Mouse (Mus musculus): ENCODE data around the gene Mafg. TPM values are rescaled to one million over a fixed set of nuclear protein-coding genes. Genes with fewer than 3 reads are reported as not detected.

The Mafg gene
- polyA plus RNA-seq, 1 experiment from 2014 or later: 26.9 TPM

DNA sequence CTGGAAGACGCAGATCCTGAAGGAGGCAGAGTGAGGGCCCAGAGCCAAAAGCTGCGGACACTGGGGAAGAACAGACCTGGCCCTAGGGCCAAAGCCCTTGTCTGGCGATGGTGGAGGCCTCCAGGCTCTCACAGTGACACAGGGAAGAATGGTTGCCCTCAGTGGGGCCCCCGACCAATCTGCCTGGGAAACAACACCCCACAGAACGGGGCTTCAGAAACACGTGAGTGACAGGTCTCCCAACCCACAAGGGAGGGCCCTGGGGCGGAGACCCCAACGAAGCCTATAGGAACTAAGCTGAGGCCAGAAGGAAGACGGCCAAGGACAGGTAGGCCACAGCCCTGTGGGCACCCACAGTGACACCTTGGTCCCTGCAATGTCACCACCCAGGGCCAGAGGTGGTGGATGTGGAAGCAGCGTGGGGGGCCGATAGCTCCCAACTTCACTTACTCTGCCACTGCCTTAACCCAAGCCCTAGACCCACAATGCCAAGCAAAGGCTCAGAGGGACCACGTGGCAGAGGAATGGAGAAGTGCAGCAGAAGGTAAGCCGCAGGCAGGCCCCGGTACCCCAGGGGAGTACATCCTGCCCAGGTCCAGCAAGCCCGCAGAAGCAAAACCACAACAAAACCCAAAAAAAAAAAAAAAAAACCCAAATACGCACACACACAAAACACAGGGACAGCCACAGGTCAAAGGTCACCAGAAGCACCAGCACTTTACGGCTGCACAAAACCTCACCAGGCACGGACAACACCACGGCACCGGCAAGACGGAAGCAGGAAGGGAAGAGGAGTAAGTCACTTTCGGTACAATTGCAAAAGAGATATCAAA is 5.7 kb downstream of the Mafg start:
- peaks cover 13% of the 10 kb centered on the region for H3K36me3 ChIP-seq
- peaks cover 51% of the 10 kb centered on the region for H3K4me1 ChIP-seq (replicated peaks)
- no peaks in the 10 kb centered on the region for H3K9me3 ChIP-seq
- H3K27me3 ChIP-seq (replicated peaks): no peaks in the 10 kb centered on the region
- no peak for ATAC-seq
- WGBS: 72% methylated on average over 22 of the region's 22 CpGs
- no peak overlapping the region; the same call in 1 of the 2 replicates for H3K9ac ChIP-seq
- no peak overlapping the region for H3K27ac ChIP-seq
- no peak overlapping the region for H3K4me2 ChIP-seq (replicated peaks)
- H3K4me3 ChIP-seq (replicated peaks): no peak overlapping the region

DNA sequence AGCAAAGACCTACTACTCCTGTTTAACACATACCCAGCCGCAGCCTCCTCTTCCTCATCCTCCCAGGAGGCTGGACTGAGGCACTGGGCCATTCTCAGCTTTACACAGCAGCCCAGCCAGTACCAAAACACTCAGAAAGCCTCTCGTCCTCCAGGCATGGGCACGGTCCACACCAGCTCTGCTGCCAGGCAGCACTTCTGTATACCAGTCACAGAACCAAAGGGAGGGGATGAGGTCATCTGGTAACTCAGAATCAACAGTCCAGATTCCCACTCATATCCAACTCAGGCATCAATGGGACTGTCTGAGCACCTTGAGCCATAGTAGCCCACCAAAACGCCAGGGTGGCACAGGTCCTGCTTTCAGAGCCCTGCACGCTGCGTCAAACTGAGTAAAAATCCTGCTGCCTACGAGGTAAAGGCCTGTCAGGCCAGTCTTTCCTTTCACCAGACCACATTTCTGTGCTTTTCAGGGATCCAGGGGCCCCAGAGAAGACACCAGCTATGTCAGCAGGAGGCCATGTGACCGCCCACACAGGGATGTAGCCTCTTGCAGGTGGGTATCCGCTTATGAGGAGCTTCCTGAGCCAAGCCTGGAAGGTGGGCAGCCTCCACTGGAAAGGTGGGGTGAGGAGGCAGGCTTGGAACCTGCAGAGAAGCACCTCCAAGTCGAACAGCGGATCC is 6.5 kb downstream of the Mafg start:
- Histone ChIP-seq H3K27ac (no peak overlapping the region), H3K4me1 (replicated peaks) (peaks cover 45% of the 10 kb centered on the region), H3K9me3 (no peaks in the 10 kb centered on the region), H3K36me3 (peaks cover 13% of the 10 kb centered on the region), H3K9ac (no peak overlapping the region; the same call in 1 of the 2 replicates), H3K4me3 (replicated peaks) (no peak overlapping the region), H3K27me3 (replicated peaks) (no peaks in the 10 kb centered on the region), H3K4me2 (replicated peaks) (no peak overlapping the region)
- ATAC-seq: no peak
- 91% methylated on average over 11 of the region's 11 CpGs for WGBS

DNA sequence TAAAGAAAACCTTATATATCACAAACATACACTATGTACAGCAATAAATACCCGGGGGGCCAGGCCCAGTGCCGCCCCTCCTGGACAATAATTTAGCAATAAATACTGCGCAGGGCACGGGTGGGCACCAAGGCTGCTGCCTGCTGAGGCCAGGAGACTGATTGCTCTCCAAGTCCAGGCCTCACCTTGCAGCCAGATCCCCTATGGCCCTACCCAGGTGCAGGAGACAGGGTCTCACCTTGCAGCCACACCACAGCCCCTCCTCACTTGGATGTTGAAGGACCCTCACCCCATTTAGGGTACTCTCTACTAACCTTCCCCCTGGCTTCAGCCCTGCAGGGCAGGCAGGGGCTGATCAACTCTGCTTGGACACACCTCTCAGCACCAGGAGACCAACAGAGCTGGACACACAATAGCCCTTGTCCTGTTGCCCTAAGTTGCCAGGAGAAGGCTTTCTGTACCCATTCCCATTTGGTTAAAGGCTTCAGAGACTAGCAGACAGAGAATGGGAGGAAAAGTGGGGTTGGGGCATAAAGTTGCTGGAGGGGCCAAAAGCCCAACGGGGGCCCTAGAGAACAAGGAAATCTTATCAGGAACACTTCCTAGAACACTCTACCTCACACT is 8.1 kb downstream of the Mafg start, which contains the start of gene Sirt7:
Sirt7 (minus strand) TSS at position 89 of the 624 bp plus-strand sequence.
- peak within 1 kb of the TSS; percentile 78 for H3K9ac ChIP-seq
- peak within 1 kb of the TSS; percentile 93 for H3K4me2 ChIP-seq (replicated peaks)
- no peaks in the 10 kb centered on the region for H3K9me3 ChIP-seq
- peak; percentile 27 for ATAC-seq
- 14% methylated on average over 5 of the region's 5 CpGs for WGBS
- peak within 1 kb of the TSS; percentile 85 for H3K27ac ChIP-seq
- H3K4me3 ChIP-seq (replicated peaks): peak within 1 kb of the TSS; percentile 93
- H3K36me3 ChIP-seq: peaks cover 17% of the 10 kb centered on the region
- H3K27me3 ChIP-seq (replicated peaks): no peaks in the 10 kb centered on the region
- H3K4me1 ChIP-seq (replicated peaks): peaks cover 31% of the 10 kb centered on the region

DNA sequence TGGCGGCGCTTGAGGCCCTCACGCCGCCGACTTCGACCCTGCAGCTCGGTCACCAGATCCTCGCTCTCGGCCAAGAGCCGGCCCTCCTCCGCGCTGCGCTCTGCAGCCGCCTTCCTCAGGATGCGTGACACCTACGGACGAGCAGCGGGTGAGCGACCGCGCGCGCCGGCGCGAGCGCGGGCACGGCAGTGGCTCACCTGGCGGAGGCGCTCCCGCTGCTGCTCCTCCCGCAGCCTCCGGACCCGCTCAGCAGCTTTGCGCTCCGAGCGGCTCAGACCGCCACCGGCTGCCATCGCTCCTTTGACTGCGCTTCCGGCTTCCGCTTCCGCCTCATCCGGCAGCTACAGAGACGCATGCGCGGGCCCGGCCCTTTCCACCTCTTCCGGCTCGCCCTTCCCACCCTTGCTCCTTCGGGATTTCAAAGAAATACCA is 8.7 kb downstream of the Mafg start:
- H3K36me3 ChIP-seq: peaks cover 22% of the 10 kb centered on the region
- peak overlapping the region; percentile 93 for H3K4me3 ChIP-seq (replicated peaks)
- no peaks in the 10 kb centered on the region for H3K27me3 ChIP-seq (replicated peaks)
- H3K9me3 ChIP-seq: no peaks in the 10 kb centered on the region
- peak overlapping the region; percentile 78 for H3K9ac ChIP-seq
- H3K4me2 ChIP-seq (replicated peaks): peak overlapping the region; percentile 93
- H3K27ac ChIP-seq: peak overlapping the region; percentile 85
- peaks cover 25% of the 10 kb centered on the region for H3K4me1 ChIP-seq (replicated peaks)
- peak; percentile 85 for ATAC-seq
- WGBS: under 1% methylated on average over 53 of the region's 53 CpGs

DNA sequence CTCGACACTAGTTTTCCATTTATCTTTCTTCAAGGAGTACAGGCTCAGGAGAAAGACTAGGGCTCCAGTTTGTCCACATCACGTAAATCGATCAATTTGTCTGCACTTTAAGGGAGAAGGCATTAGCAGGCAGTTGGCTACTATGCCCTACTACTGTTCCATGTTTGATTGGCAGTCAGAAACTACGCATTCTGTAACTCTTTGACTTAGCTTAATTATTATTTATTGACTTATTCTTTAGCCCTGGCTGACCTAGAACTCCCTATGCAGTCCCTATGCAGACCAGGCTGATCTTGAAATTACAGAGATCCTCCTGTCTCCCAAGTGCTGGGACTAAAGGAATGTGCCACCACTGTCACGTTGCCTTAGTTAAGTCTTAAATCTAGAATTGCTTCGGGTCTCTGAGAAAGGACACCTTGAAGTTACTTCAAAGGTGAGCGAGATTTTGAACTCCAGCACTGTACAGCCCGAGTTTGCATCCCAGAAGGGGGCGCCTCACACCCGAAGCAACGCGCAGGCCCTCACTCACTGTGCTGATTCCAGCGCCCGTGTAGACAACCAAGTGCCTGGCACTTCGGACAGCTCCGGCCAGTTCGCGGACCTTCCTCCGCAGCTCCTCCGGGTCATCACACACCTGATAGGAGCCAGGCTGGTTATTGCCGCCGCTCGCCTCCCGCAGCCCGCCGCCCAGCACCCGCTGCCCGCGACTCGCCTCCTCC is 9.3 kb downstream of the Mafg start:
- Histone ChIP-seq H3K4me3 (replicated peaks) (peak overlapping the region; percentile 93), H3K4me2 (replicated peaks) (peak overlapping the region; percentile 93), H3K9ac (peak overlapping the region; percentile 78), H3K27ac (peak overlapping the region; percentile 85), H3K27me3 (replicated peaks) (no peaks in the 10 kb centered on the region), H3K36me3 (peaks cover 19% of the 10 kb centered on the region), H3K4me1 (replicated peaks) (peaks cover 20% of the 10 kb centered on the region), H3K9me3 (no peaks in the 10 kb centered on the region)
- 12% methylated on average over 30 of the region's 30 CpGs for WGBS
- peak; percentile 82 for ATAC-seq

DNA sequence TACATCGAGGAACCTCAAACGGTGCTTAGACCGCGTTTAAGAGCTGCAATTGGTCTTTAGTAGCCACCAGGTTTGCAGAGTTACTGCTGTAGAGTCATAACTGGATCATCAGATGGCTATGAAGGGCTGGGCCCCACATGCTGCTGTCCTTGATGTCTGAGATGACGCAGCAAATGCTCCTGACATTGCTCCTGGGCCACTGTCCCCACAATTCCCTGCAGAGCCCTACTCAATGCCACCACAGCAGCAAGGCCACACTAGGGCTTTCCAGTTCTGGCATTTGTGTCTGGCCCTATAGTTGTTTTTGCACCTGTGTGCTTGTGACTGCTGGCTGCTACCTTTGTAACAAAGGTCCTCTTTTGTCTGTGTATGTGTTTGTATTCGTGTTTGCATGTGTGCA is 10.6 kb downstream of the Mafg start:
- Histone ChIP-seq H3K4me3 (replicated peaks) (no peak overlapping the region), H3K4me2 (replicated peaks) (no peak overlapping the region), H3K27ac (no peak overlapping the region), H3K36me3 (peaks cover 20% of the 10 kb centered on the region), H3K27me3 (replicated peaks) (no peaks in the 10 kb centered on the region), H3K4me1 (replicated peaks) (peaks cover 16% of the 10 kb centered on the region), H3K9ac (no peak overlapping the region), H3K9me3 (no peaks in the 10 kb centered on the region)
- no peak for ATAC-seq
- 89% methylated on average over 6 of the region's 6 CpGs for WGBS

DNA sequence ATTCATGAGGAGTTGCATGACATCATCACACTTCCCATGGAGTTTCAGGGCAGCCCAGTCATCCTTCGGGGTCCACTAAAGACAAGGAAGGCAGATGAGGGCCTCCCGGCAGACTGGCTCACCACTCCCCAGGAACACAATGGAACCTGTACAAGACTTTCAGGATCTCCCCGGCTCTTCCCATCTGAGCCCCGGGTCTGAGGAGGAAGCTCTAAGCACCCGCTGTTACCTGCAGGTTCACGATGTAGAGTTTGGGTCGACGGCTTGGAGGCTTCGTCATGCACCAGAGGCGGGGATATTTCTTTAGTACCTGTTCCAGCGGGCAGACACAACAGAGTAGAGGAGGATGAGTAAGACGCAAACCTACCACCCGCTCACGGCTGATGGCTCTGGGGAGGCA is 13.2 kb downstream of the Mafg start:
- H3K4me3 ChIP-seq (replicated peaks): no peak overlapping the region
- H3K27me3 ChIP-seq (replicated peaks): no peaks in the 10 kb centered on the region
- H3K9me3 ChIP-seq: no peaks in the 10 kb centered on the region
- no peak overlapping the region for H3K9ac ChIP-seq
- H3K27ac ChIP-seq: no peak overlapping the region
- H3K4me2 ChIP-seq (replicated peaks): no peak overlapping the region
- WGBS: 94% methylated on average over 14 of the region's 14 CpGs
- H3K36me3 ChIP-seq: peaks cover 16% of the 10 kb centered on the region
- no peak for ATAC-seq
- peaks cover 18% of the 10 kb centered on the region for H3K4me1 ChIP-seq (replicated peaks)

DNA sequence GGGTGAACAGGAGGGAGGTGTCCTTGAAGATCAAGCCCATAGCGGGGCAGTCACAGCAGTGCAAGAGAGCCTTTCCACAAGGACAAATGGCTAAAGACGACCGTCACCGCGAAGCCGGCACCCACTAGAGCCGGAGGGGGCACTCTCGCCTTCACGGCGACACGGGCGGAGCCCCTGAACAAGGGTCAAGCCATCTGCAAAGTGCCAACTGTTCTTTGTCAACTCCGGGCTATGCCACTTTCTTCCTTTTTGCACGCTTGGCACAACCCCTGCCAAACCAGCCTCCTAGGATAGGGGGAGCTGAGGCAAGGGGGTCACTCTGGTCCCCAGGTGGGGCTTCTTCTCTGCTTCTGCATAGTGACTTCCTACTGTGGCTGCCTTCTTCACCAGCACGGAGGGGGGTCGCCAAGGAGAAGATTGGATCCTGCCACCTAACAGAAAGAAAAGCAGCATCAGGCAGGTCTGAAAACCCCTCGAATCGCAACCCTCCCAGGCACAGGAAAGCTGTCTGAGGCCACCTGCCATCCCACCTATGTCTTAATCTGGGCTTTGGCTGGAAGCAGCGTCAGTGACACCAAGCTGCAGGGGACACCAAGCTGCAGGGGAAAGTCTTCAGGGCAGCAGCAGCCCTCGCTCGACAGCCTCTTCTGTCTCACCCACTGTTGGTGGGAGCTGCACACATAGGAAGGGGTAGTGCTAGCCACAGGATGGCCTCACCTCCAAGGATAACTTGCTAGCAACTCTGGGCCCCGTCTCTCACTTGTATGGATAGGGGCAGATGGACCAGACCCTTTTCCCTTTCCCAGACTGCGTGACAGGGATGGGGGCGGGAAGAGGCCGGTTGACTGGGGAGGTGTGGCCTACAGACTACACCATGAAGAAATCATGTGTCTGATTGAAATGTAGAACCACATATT is 14.5 kb downstream of the Mafg start:
- Histone ChIP-seq H3K4me3 (replicated peaks) (no peak overlapping the region), H3K9ac (no peak overlapping the region), H3K9me3 (no peaks in the 10 kb centered on the region), H3K36me3 (peaks cover 17% of the 10 kb centered on the region), H3K27me3 (replicated peaks) (no peaks in the 10 kb centered on the region), H3K27ac (peak overlapping the region; percentile 66; the same call in 1 of the 2 replicates), H3K4me2 (replicated peaks) (no peak overlapping the region), H3K4me1 (replicated peaks) (peaks cover 14% of the 10 kb centered on the region)
- 90% methylated on average over 25 of the region's 25 CpGs for WGBS
- ATAC-seq: no peak

DNA sequence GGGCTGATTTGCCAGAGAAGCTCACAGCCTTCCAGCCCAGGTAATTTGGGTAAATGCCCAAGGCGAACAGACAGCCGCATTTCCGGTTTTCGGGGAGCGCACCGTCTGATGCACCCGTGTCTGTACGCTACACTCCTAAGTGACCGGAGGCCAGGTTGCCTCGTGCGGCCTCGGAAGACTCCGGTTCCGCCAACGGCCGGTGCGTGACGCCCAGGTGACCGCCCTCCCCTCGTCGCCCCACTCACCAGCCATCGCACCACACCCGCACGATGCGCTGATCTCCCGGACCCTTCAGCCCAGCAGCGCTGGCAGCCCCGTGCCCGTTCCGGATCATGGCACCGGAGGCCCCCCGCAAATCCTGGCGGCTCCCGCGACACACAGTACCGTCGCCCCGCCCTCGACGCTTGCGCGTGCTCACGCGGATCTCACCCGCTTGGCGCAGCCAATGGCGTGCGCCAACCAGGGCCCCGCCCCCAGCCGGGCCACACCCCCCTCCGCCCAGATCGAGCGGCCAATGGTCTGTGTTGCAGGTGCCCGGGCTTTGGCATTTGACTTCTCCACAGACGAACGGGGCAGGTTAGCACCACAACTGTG is 15.8 kb downstream of the Mafg start, which contains the start of gene Pcyt2:
Pcyt2 (minus strand) TSS at position 418 of the 594 bp plus-strand sequence.
- Histone ChIP-seq H3K9me3 (no peaks in the 10 kb centered on the region), H3K36me3 (peaks cover 29% of the 10 kb centered on the region), H3K27ac (peak within 1 kb of the TSS; percentile 87), H3K4me2 (replicated peaks) (peak within 1 kb of the TSS; percentile 74), H3K4me3 (replicated peaks) (peak within 1 kb of the TSS; percentile 82), H3K27me3 (replicated peaks) (no peaks in the 10 kb centered on the region), H3K9ac (peak within 1 kb of the TSS; percentile 79), H3K4me1 (replicated peaks) (peaks cover 11% of the 10 kb centered on the region)
- WGBS: under 1% methylated on average over 56 of the region's 56 CpGs
- ATAC-seq: peak; percentile 97

DNA sequence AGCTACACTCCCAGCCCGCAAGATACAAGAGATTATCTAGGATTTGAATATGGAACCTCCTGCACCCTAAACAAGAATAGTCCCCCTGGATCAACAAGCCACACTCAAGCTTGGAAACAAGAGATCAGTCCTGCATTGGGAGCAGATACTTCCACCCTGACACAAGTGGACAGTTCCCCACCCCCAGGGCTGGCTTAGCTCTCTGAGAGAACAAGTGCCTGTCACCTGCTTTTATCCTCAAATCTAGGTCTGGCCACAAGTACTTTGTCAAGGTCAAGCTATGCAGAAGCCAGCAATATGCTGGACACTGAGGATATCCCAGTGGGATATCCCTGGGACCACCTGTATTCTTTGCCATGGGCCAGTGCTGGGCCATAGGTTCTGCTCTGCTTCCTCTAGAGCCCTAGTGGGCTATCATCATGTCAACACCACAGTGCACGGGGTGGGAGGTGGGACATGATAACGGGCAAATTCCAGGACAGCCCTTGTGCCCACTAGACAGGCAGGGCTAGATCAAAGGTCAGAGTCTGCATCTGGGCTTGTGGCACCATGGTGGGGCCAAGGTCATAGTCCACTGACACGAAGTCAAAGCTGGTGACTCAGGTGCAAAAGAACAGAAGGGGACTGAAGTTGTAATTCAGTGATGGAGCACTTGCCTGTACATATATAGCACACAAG is 16.6 kb downstream of the Mafg start:
- peak overlapping the region; percentile 79 for H3K9ac ChIP-seq
- H3K36me3 ChIP-seq: peaks cover 37% of the 10 kb centered on the region
- no peaks in the 10 kb centered on the region for H3K27me3 ChIP-seq (replicated peaks)
- peak overlapping the region; percentile 87 for H3K27ac ChIP-seq
- H3K4me1 ChIP-seq (replicated peaks): peaks cover 11% of the 10 kb centered on the region
- no peaks in the 10 kb centered on the region for H3K9me3 ChIP-seq
- ATAC-seq: peak; percentile 18
- peak overlapping the region; percentile 74 for H3K4me2 ChIP-seq (replicated peaks)
- WGBS: 34% methylated on average over 4 of the region's 4 CpGs
- H3K4me3 ChIP-seq (replicated peaks): peak overlapping the region; percentile 82
